Mouse (Mus musculus): ENCODE data around the gene Bpifa1. TPM values are rescaled to one million over a fixed set of nuclear protein-coding genes. Genes with fewer than 3 reads are reported as not detected.
"Not testable (repeated sequence)": the region's sequence is repeated elsewhere in the genome, so short reads cannot be mapped to it uniquely, and the experiment has no call there.

Bpifa1 gene
- polyA plus RNA-seq, 1 experiment from 2014 or later: not detected

GRCm38 (mm10) chr2:154183061-154183460 is 40.4 kb downstream of the Bpifa1 start:
- not testable (repeated sequence) for H3K4me2 ChIP-seq; H3K4me1 ChIP-seq; H3K4me3 ChIP-seq (replicated peaks); ATAC-seq (replicated peaks; ENCODE audit: low FRiP score); H3K27ac ChIP-seq; H3K36me3 ChIP-seq; H3K9ac ChIP-seq; H3K27me3 ChIP-seq; H3K9me3 ChIP-seq (replicated peaks)
- WGBS: 71% methylated on average over 4 of the region's 4 CpGs

- Histone ChIP-seq H3K27me3 (no peaks in the 10 kb centered on the region), H3K36me3 (no peaks in the 10 kb centered on the region), H3K4me3 (replicated peaks) (no peak overlapping the region), H3K9me3 (replicated peaks) (no peaks in the 10 kb centered on the region), H3K4me2 (no peak overlapping the region), H3K4me1 (no peaks in the 10 kb centered on the region), H3K9ac (no peak overlapping the region), H3K27ac (no peak overlapping the region; the same call in 1 of the 2 replicates)
- no peak for ATAC-seq (replicated peaks; ENCODE audit: low FRiP score)
- WGBS: 80% methylated on average over 6 of the region's 6 CpGs
Observed at GRCm38 (mm10) chr2:154185319-154185718, 42.6 kb downstream of the Bpifa1 start.

DNA sequence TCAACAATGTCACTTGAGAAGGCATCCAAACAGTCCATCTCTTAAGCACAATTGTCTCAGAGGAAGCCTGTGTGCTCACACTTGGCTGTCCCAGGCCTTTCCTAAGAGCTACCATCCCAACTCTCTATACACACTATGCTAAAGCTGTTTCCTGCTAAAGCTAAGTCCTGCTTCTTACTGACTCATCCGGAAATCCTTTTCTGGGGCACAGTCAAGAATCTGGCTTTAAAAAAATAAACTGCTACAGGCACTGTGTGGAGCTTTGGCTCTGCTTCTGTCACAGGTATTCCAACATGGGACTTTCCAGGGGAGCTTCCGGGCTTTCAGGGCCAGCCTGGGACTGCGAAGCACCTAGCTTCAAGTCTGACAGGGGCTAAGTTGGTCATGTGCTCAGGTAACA is 43.1 kb downstream of the Bpifa1 start:
- ATAC-seq (replicated peaks; ENCODE audit: low FRiP score): no peak
- WGBS: 73% methylated on average over 3 of the region's 3 CpGs

GRCm38 (mm10) chr2:154187468-154187867 is 44.8 kb downstream of the Bpifa1 start:
- Histone ChIP-seq H3K9ac (no peak overlapping the region), H3K9me3 (replicated peaks) (no peaks in the 10 kb centered on the region), H3K27ac (no peak overlapping the region), H3K4me2 (no peak overlapping the region), H3K4me3 (replicated peaks) (no peak overlapping the region), H3K36me3 (no peaks in the 10 kb centered on the region), H3K27me3 (no peaks in the 10 kb centered on the region), H3K4me1 (no peaks in the 10 kb centered on the region)
- ATAC-seq (replicated peaks; ENCODE audit: low FRiP score): no peak
- 36% methylated on average over 5 of the region's 5 CpGs for WGBS

More for the DNA sequence above, 43.1 kb downstream of the Bpifa1 start:
- Histone ChIP-seq H3K27ac (no peak overlapping the region; the same call in 1 of the 2 replicates), H3K4me2 (no peak overlapping the region), H3K27me3 (no peaks in the 10 kb centered on the region), H3K36me3 (no peaks in the 10 kb centered on the region), H3K4me3 (replicated peaks) (no peak overlapping the region), H3K9ac (no peak overlapping the region), H3K4me1 (no peaks in the 10 kb centered on the region), H3K9me3 (replicated peaks) (no peaks in the 10 kb centered on the region)

DNA sequence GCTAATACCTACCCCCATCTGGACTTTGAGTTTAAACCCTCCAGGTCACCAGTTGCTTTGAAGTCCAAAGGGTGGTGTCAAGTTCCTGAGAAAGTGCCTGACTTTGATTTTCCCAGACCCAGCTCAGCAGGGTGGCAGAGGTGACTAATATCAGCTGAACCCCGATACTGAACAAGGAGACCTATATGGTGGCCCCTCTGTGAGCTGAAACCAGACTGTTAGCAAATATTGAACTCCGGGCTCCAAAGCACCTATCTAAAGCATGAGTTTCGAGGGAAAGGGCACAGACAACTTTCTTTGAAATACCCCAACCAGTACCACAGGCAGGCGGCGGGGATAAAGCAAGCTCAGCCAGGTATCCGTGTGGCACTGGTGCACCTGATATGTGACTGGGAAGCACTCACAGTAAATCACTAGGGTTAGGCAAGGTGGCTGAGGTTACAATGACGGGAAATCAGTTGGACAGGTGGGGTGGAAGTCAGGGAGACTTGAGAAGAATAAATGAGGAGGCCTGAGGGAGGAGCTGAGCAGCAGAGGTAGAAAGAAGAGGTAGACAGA is 47.3 kb downstream of the Bpifa1 start:
- ATAC-seq (replicated peaks; ENCODE audit: low FRiP score): no peak
- H3K9ac ChIP-seq: no peak overlapping the region
- no peaks in the 10 kb centered on the region for H3K36me3 ChIP-seq
- no peak overlapping the region for H3K4me2 ChIP-seq
- no peak overlapping the region for H3K27ac ChIP-seq
- no peak overlapping the region for H3K4me3 ChIP-seq (replicated peaks)
- no peaks in the 10 kb centered on the region for H3K4me1 ChIP-seq
- no peaks in the 10 kb centered on the region for H3K27me3 ChIP-seq
- H3K9me3 ChIP-seq (replicated peaks): no peaks in the 10 kb centered on the region
- WGBS: 81% methylated on average over 7 of the region's 7 CpGs

DNA sequence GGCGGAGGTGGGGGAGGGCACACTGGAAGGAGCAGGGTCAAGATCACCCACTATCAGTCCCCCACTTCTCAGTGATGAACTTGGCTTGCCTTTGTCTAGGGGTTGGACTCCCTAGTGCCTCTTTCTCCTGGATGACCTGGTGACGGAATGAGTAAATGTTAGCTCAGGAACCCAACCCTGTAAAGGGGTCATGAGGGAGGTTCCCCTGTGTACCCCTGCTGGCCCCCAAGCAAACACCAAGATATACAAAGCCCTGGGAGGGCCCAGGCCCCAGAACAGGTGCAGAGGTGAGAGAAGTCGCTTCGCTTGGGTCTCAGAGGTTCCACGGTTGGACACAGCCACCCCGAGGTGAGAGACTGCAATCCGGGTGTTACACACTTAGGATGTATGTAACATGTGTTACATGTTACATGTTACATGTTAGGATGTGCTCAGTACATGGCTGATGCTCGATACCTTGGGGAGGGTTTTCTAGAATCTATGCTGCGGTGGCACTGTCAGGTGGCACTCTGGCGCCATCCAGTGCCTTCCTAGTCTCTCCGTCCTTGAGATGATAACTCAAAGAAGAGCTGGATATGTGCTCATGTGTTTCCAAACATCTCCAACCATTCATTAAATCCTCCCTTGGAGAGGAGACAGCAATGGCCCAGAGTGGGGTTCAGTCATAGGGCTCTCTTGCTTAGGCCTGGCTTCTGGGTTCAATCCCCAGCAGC is 48.0 kb downstream of the Bpifa1 start, which contains the start of gene Bpifb1:
Gene Bpifb1, plus strand, starts transcription at position 273 of the 713 bp plus-strand sequence.
- Histone ChIP-seq H3K9me3 (replicated peaks) (no peaks in the 10 kb centered on the region), H3K4me2 (no peak within 1 kb of the TSS), H3K4me3 (replicated peaks) (no peak within 1 kb of the TSS), H3K36me3 (no peaks in the 10 kb centered on the region), H3K4me1 (no peaks in the 10 kb centered on the region), H3K9ac (no peak within 1 kb of the TSS), H3K27me3 (no peaks in the 10 kb centered on the region), H3K27ac (no peak within 1 kb of the TSS)
- WGBS: 81% methylated on average over 11 of the region's 11 CpGs
- ATAC-seq (replicated peaks; ENCODE audit: low FRiP score): no peak

DNA sequence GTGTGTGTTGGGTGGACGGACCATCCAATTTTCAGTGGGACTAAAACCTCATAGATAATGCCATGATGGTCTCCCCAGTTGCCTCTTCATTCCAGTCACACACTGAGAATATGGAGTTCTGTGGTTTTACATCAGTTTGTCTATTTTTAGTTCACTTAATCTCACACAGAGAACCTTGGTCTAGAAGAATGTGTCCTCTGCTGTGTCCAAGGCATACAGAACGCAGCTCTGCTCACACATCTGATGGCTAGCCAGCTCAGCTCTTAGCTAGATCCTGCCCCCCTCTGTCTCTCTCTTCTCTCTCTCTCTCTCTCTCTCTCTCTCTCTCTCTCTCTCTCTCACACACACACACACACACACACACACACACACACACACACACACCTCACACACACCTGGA is 49.5 kb downstream of the Bpifa1 start:
- WGBS: 80% methylated on average over 1 of the region's 2 CpGs

GRCm38 (mm10) chr2:154193071-154193470 is 50.4 kb downstream of the Bpifa1 start:
- Histone ChIP-seq H3K27ac (no peak overlapping the region), H3K27me3 (no peaks in the 10 kb centered on the region), H3K4me3 (replicated peaks) (no peak overlapping the region), H3K4me2 (no peak overlapping the region), H3K9me3 (replicated peaks) (no peaks in the 10 kb centered on the region), H3K4me1 (no peaks in the 10 kb centered on the region), H3K36me3 (no peaks in the 10 kb centered on the region), H3K9ac (no peak overlapping the region)
- WGBS: 86% methylated on average over 4 of the region's 4 CpGs
- no peak for ATAC-seq (replicated peaks; ENCODE audit: low FRiP score)

More for the DNA sequence above, 49.5 kb downstream of the Bpifa1 start:
- Histone ChIP-seq H3K9ac (no peak overlapping the region), H3K9me3 (replicated peaks) (no peaks in the 10 kb centered on the region), H3K4me2 (no peak overlapping the region), H3K36me3 (no peaks in the 10 kb centered on the region), H3K4me1 (no peaks in the 10 kb centered on the region), H3K27me3 (no peaks in the 10 kb centered on the region), H3K27ac (no peak overlapping the region), H3K4me3 (replicated peaks) (no peak overlapping the region)
- no peak for ATAC-seq (replicated peaks; ENCODE audit: low FRiP score)

DNA sequence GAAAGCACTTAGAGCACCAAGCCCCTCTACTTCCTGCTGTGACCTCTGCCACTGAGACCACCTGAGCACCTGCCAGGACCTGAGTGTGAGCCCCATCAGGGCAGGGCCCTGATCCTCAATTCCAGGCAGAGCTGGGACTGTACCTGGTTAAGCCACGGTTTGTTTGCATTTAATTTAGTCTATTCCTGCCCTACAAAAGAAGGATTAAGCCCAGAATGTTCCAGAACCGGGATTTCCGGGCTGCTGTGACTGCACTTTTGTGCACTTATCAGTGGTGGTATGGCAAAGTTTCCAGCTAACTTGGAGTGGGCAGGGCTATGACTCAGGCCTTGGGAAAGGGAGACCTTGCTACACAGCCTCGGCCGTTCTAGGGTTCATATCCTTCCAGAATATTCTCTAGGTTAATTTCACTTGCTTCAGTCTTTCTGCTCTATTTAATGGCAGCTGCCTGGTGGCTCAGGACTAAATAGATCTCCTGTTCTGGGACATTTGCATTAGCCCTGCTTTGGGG is 51.4 kb downstream of the Bpifa1 start:
- no peak overlapping the region for H3K4me2 ChIP-seq
- no peaks in the 10 kb centered on the region for H3K27me3 ChIP-seq
- H3K36me3 ChIP-seq: no peaks in the 10 kb centered on the region
- no peaks in the 10 kb centered on the region for H3K4me1 ChIP-seq
- no peak overlapping the region for H3K27ac ChIP-seq
- WGBS: 79% methylated on average over 5 of the region's 5 CpGs
- H3K4me3 ChIP-seq (replicated peaks): no peak overlapping the region
- no peak for ATAC-seq (replicated peaks; ENCODE audit: low FRiP score)
- no peaks in the 10 kb centered on the region for H3K9me3 ChIP-seq (replicated peaks)
- H3K9ac ChIP-seq: no peak overlapping the region

DNA sequence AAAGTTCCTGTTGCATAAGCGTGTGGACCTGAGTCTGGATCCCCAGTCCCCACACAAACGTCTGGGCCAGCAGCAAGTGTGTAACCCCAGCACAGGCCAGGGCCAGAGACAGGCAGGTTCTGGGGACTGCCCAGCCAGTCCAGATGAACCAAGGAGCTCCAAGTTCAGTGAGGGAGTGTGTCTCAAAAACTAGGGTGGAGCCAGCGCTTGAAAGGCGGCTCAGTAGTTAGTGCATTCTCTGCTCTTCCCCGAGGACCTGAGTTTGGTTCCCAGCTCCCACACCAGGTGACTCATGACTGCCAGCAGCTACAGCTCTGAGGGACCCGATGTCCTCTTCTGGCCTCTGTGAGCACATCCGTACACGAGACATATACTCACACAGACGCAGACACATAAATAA is 54.4 kb downstream of the Bpifa1 start:
- 92% methylated on average over 9 of the region's 9 CpGs for WGBS
- H3K27me3 ChIP-seq: no peaks in the 10 kb centered on the region
- ATAC-seq (replicated peaks; ENCODE audit: low FRiP score): no peak

More for the DNA sequence above, 54.4 kb downstream of the Bpifa1 start:
- H3K4me3 ChIP-seq (replicated peaks): no peak overlapping the region
- H3K36me3 ChIP-seq: no peaks in the 10 kb centered on the region
- no peak overlapping the region for H3K4me2 ChIP-seq
- no peaks in the 10 kb centered on the region for H3K4me1 ChIP-seq
- no peaks in the 10 kb centered on the region for H3K9me3 ChIP-seq (replicated peaks)
- H3K9ac ChIP-seq: no peak overlapping the region
- H3K27ac ChIP-seq: no peak overlapping the region
